Mouse (Mus musculus) Muller cell, postnatal 12 days (primary cell): Measurements from ENCODE around the gene Alg1.
"Not testable (repeated sequence)": the region's sequence is repeated elsewhere in the genome, so short reads cannot be mapped to it uniquely, and the experiment has no call there.

Experiments used
- DNase-seq: peaks from one replicate; pipeline ENCODE4 v3.0.0-alpha.2; 2015; ENCODE audit errors: inconsistent ontology term

The Alg1 gene

GRCm38 (mm10) chr16:5233418-5234313 is at the start of gene Alg1:
Gene Alg1 (plus strand): TSS chr16:5233621.
- DNase-seq, result peak; percentile 96

GRCm38 (mm10) chr16:5184101-5184500 is 49.3 kb upstream of the Alg1 start:
- DNase-seq, result no peak

- no peak for DNase-seq
These were observed 48.5 kb upstream of the Alg1 start for GRCm38 (mm10) chr16:5184956-5185355.

GRCm38 (mm10) chr16:5185691-5186090 is 47.7 kb upstream of the Alg1 start:
- no peak for DNase-seq

- DNase-seq, result no peak
These were observed 47.2 kb upstream of the Alg1 start for GRCm38 (mm10) chr16:5186234-5186633.

- DNase-seq, result peak; percentile 42
These were observed 38.3 kb upstream of the Alg1 start for GRCm38 (mm10) chr16:5195080-5195479.

GRCm38 (mm10) chr16:5202681-5203080 is 30.7 kb upstream of the Alg1 start:
- peak; percentile 18 for DNase-seq

GRCm38 (mm10) chr16:5203200-5203599 is 30.2 kb upstream of the Alg1 start:
- no peak for DNase-seq

GRCm38 (mm10) chr16:5203668-5204433 is 29.6 kb upstream of the Alg1 start, which contains the start of gene Nagpa:
Gene Nagpa (minus strand): TSS chr16:5204012.
- DNase-seq, result peak; percentile 90

GRCm38 (mm10) chr16:5205431-5205970 is 27.9 kb upstream of the Alg1 start:
- no peak for DNase-seq

- DNase-seq, result no peak
These were observed 27.4 kb upstream of the Alg1 start for GRCm38 (mm10) chr16:5206051-5206450.

GRCm38 (mm10) chr16:5210365-5210764 is 23.1 kb upstream of the Alg1 start:
- no peak for DNase-seq

- DNase-seq, result no peak
These were observed 21.3 kb upstream of the Alg1 start for GRCm38 (mm10) chr16:5212150-5212549.

- no peak for DNase-seq
These were observed 19.3 kb upstream of the Alg1 start for GRCm38 (mm10) chr16:5214126-5214525.

- no peak for DNase-seq
These were observed 16.7 kb upstream of the Alg1 start for GRCm38 (mm10) chr16:5216686-5217085.

GRCm38 (mm10) chr16:5217341-5218133 is 15.9 kb upstream of the Alg1 start:
- no peak for DNase-seq

- no peak for DNase-seq
These were observed 12.0 kb upstream of the Alg1 start for GRCm38 (mm10) chr16:5221403-5221802.

- DNase-seq, result no peak
These were observed 11.3 kb upstream of the Alg1 start, which contains the start of gene AU021092 for GRCm38 (mm10) chr16:5222140-5222539. Gene AU021092 (minus strand): TSS chr16:5222299.

GRCm38 (mm10) chr16:5226534-5226933 is 6.9 kb upstream of the Alg1 start:
- DNase-seq, result not testable (repeated sequence)

GRCm38 (mm10) chr16:5227501-5227900 is 5.9 kb upstream of the Alg1 start:
- not testable (repeated sequence) for DNase-seq

- not testable (repeated sequence) for DNase-seq
These were observed 5.3 kb upstream of the Alg1 start for GRCm38 (mm10) chr16:5228103-5228502.
